Mouse (Mus musculus) lung, postnatal 0 days (tissue): ENCODE measurements around the gene Aldh1b1. TPM values are rescaled to one million over a fixed set of nuclear protein-coding genes. Genes with fewer than 3 reads are reported as not detected.

Experiments
- ATAC-seq: fragments of 200-750 bp; cut with Nextera tagmentation; 2 replicates; pipeline ENCODE4 v1.8.0; 2017; ENCODE audit warnings: moderate library complexity
- DNase-seq: peaks from one replicate; pipeline ENCODE4 v3.0.0-alpha.2; 2016; ENCODE audit warnings: low spot score
- H3K27ac ChIP-seq: fragments of 300-500 bp; sonication (generic); 2 replicates; pipeline ENCODE4 v1.5.1; 2014; ENCODE audit warnings: antibody characterized with exemption, mild to moderate bottlenecking, low read length, mixed read lengths
- H3K27me3 ChIP-seq: fragments of 300-500 bp; sonication (generic); replicated peaks from 2 replicates; pipeline ENCODE4 v1.6.1; 2014; ENCODE audit warnings: low read length, mixed read lengths; ENCODE audit not compliant: insufficient read depth
- H3K36me3 ChIP-seq: fragments of 300-500 bp; sonication (generic); 2 replicates; pipeline ENCODE4 v1.6.1; 2014; ENCODE audit warnings: low read length, mixed read lengths; ENCODE audit not compliant: insufficient read depth
- H3K4me1 ChIP-seq: fragments of 300-500 bp; sonication (generic); 2 replicates; pipeline ENCODE4 v1.6.1; 2014; ENCODE audit warnings: antibody characterized with exemption, low read depth, low read length, mixed read lengths; ENCODE audit not compliant: insufficient read depth
- H3K4me2 ChIP-seq: fragments of 300-500 bp; sonication (generic); replicated peaks from 2 replicates; pipeline ENCODE4 v1.6.1; 2014; ENCODE audit warnings: low read depth, mild to moderate bottlenecking, low read length, moderate library complexity, mixed read lengths
- H3K4me3 ChIP-seq: fragments of 300-500 bp; sonication (generic); 2 replicates; pipeline ENCODE4 v1.5.1; 2014; ENCODE audit warnings: low read depth, low read length
- H3K9ac ChIP-seq: fragments of 300-500 bp; sonication (generic); replicated peaks from 2 replicates; pipeline ENCODE4 v1.6.1; 2014; ENCODE audit warnings: low read depth, mild to moderate bottlenecking
- H3K9me3 ChIP-seq: fragments of 300-500 bp; sonication (generic); 2 replicates; pipeline ENCODE4 v1.6.1; 2016; ENCODE audit warnings: low read length, mixed read lengths
- CTCF ChIP-seq: IDR thresholded peaks from 2 replicates; pipeline ENCODE4 v1.5.1; 2016; ENCODE audit warnings: antibody characterized with exemption, mild to moderate bottlenecking
- EP300 ChIP-seq: IDR thresholded peaks from 2 replicates; pipeline ENCODE4 v1.6.1; 2016; ENCODE audit warnings: antibody characterized with exemption, mild to moderate bottlenecking, control low read depth
- WGBS: fragments of 180-500 bp; shearing (Covaris S2); extraction: QIAGEN DNeasy Blood & Tissue Kit; methylation state at CpG from one replicate; pipeline ENCODE4 v1.1.7; 2014; 5-methylcytosine and 5-hydroxymethylcytosine counted together
- polyA plus RNA-seq: library from polyadenylated mRNA; unstranded; fragments of >200 nt; fragmentation: Nextera tagmentation; extraction: Ambion mirVana; gene quantifications from 2 replicates; pipeline ENCODE4 v1.2.1, GENCODE M21; 2015

Aldh1b1 gene
- polyA plus RNA-seq, 1 experiment from 2014 or later = 3.7 TPM

GRCm38 (mm10) chr4:45765121-45765564 lies 33.7 kb upstream of the Aldh1b1 start:
- TF ChIP-seq CTCF (no peak), EP300 (no peak)
- Histone ChIP-seq H3K27me3 (0 out of 2 replicates have a peak, but pooled peaks cover 5% of the 10 kb centered on the region), H3K36me3 (no peaks in the 10 kb centered on the region), H3K9me3 (no peaks in the 10 kb centered on the region), H3K4me2 (no peak overlapping the region), H3K4me1 (peaks cover 3% of the 10 kb centered on the region; the same call in 1 of the 2 replicates), H3K9ac (no peak overlapping the region), H3K4me3 (no peak overlapping the region), H3K27ac (no peak overlapping the region)
- ATAC-seq (no peak), DNase-seq (no peak)
- 10% methylated on average over 16 of the region's 16 CpGs for WGBS

GRCm38 (mm10) chr4:45765565-45766201 lies 33.1 kb upstream of the Aldh1b1 start:
- Histone ChIP-seq H3K27me3 (0 out of 2 replicates have a peak, but pooled peaks cover 5% of the 10 kb centered on the region), H3K36me3 (no peaks in the 10 kb centered on the region), H3K4me2 (no peak overlapping the region), H3K9me3 (no peaks in the 10 kb centered on the region), H3K4me1 (peaks cover 3% of the 10 kb centered on the region; the same call in 1 of the 2 replicates), H3K9ac (no peak overlapping the region), H3K4me3 (no peak overlapping the region), H3K27ac (no peak overlapping the region)
- WGBS = 10% methylated on average over 15 of the region's 18 CpGs
- ATAC-seq (no peak), DNase-seq (no peak)
- TF ChIP-seq EP300 = no peak

GRCm38 (mm10) chr4:45766774-45767173 lies 32.0 kb upstream of the Aldh1b1 start:
- H3K9ac ChIP-seq = no peak overlapping the region
- H3K9me3 ChIP-seq = no peaks in the 10 kb centered on the region
- TF ChIP-seq CTCF (peak; percentile 52), EP300 (no peak)
- H3K27me3 ChIP-seq = 0 out of 2 replicates have a peak, but pooled peaks cover 5% of the 10 kb centered on the region
- H3K36me3 ChIP-seq = no peaks in the 10 kb centered on the region
- no peak overlapping the region for H3K27ac ChIP-seq
- no peak overlapping the region for H3K4me2 ChIP-seq
- H3K4me3 ChIP-seq = no peak overlapping the region
- ATAC-seq (peak; percentile 66), DNase-seq (peak; percentile 72)
- peaks cover 3% of the 10 kb centered on the region; the same call in 1 of the 2 replicates for H3K4me1 ChIP-seq
- 69% methylated on average over 7 of the region's 7 CpGs for WGBS

- TF ChIP-seq CTCF (no peak), EP300 (no peak)
- Histone ChIP-seq H3K4me1 (peaks cover 3% of the 10 kb centered on the region; the same call in 1 of the 2 replicates), H3K27ac (no peak overlapping the region), H3K27me3 (0 out of 2 replicates have a peak, but pooled peaks cover 5% of the 10 kb centered on the region), H3K4me2 (no peak overlapping the region), H3K4me3 (no peak overlapping the region), H3K9ac (no peak overlapping the region), H3K9me3 (no peaks in the 10 kb centered on the region), H3K36me3 (no peaks in the 10 kb centered on the region)
- peak; percentile 55 for ATAC-seq
- 8% methylated on average over 11 of the region's 11 CpGs for WGBS
- DNase-seq = peak; percentile 70
These were observed 30.8 kb upstream of the Aldh1b1 start for GRCm38 (mm10) chr4:45767891-45768558.

- Histone ChIP-seq H3K27ac (no peak overlapping the region), H3K9me3 (no peaks in the 10 kb centered on the region), H3K9ac (no peak overlapping the region), H3K36me3 (no peaks in the 10 kb centered on the region), H3K4me1 (peaks cover 3% of the 10 kb centered on the region; the same call in 1 of the 2 replicates), H3K27me3 (0 out of 2 replicates have a peak, but pooled peaks cover 5% of the 10 kb centered on the region), H3K4me3 (no peak overlapping the region), H3K4me2 (no peak overlapping the region)
- ATAC-seq (no peak), DNase-seq (no peak)
- no peak for TF ChIP-seq EP300
- TF ChIP-seq CTCF = no peak
- WGBS = 61% methylated on average over 10 of the region's 10 CpGs
These were observed 29.7 kb upstream of the Aldh1b1 start for GRCm38 (mm10) chr4:45769141-45769540.

- WGBS = 46% methylated on average over 10 of the region's 10 CpGs
- ATAC-seq = no peak
- Histone ChIP-seq H3K9ac (no peak overlapping the region), H3K36me3 (no peaks in the 10 kb centered on the region), H3K9me3 (no peaks in the 10 kb centered on the region), H3K27ac (no peak overlapping the region), H3K4me2 (no peak overlapping the region), H3K4me1 (peaks cover 2% of the 10 kb centered on the region; the same call in 1 of the 2 replicates), H3K4me3 (no peak overlapping the region), H3K27me3 (0 out of 2 replicates have a peak, but pooled peaks cover 4% of the 10 kb centered on the region)
- TF ChIP-seq CTCF (no peak), EP300 (no peak)
- no peak for DNase-seq
These were observed 28.8 kb upstream of the Aldh1b1 start for GRCm38 (mm10) chr4:45769791-45770637.
